Mouse (Mus musculus) heart, adult 2 months (tissue): Measurements from ENCODE around the gene Slc12a8.
"Not testable (repeated sequence)": the region's sequence is repeated elsewhere in the genome, so short reads cannot be mapped to it uniquely, and the experiment has no call there.

Experiments used
- CTCF ChIP-seq: fragments of 200-600 bp; IDR thresholded peaks from 2 replicates; pipeline ENCODE4 v1.8.1; 2022; ENCODE audit warnings: antibody characterized with exemption, mild to moderate bottlenecking, moderate library complexity
- POLR2A ChIP-seq: fragments of 200-500 bp; IDR thresholded peaks from 2 replicates; pipeline ENCODE4 v1.6.1; 2011; ENCODE audit warnings: mild to moderate bottlenecking, low read depth, low read length, control low read depth; ENCODE audit not compliant: insufficient read depth

DNA sequence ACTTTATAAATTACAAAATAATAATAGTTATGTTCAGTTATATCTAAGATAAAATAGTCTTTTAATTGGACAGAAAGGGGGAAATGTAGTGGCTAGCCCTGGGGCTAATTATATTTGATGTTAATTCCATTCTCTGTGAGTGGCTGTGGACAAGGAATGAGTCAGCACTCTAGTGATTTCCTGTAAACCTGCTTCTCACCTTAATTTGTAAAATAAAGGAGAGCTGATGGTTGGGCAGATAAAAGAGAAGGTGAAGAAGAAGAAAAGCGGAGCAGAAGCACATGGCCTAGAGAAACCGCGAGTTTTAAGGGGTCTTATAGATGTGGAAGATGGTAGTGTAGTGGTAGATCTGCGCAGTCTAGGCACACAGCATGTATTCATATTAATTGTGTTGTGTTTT, 6.3 kb upstream of the Slc12a8 start:
- TF ChIP-seq CTCF, POLR2A: not testable (repeated sequence)
